Mouse (Mus musculus): Measurements from ENCODE around the gene Wdr18. TPM values are rescaled to one million over a fixed set of nuclear protein-coding genes. Genes with fewer than 3 reads are reported as not detected.

The Wdr18 gene
- total RNA-seq, 2 experiments from 2014 or later = 21.0 to 22.9 TPM

DNA sequence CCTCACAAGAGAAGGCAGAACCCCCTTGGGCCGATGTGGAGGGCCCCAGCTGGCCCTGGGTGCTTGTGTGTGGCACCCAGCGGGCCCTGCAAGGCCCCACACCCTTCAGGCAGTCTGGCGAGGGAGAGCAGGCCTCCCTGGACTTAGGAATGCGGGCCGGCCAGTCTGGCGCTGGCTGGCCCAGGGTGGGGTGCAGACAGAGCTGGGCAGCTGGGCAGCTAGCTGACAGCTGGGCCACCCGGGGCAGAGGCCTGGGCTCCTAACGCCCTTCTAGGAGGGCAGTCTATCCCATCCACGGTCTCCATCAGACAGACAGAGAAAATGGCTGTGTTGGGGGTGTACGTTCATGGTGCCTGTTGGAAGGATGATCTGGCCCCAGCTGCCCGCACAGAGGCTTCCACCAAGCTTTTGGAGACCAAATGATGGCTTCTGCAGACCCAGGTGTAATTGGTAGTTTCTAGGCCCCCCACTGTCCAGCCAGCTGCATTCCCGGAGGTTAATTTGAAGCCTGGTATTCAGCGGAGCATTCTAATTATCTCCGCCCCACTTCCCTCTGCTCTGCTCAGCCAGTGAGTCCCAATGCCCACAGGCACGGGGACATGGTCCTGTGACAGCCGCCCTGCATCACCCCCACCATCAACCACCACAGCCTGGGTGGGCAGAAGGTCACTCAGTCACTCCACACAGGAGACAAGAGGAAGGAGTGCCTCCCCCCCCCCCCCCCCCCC is 14.3 kb upstream of the Wdr18 start:
- DNase-seq (ENCODE audit: low spot score) = no peak

DNA sequence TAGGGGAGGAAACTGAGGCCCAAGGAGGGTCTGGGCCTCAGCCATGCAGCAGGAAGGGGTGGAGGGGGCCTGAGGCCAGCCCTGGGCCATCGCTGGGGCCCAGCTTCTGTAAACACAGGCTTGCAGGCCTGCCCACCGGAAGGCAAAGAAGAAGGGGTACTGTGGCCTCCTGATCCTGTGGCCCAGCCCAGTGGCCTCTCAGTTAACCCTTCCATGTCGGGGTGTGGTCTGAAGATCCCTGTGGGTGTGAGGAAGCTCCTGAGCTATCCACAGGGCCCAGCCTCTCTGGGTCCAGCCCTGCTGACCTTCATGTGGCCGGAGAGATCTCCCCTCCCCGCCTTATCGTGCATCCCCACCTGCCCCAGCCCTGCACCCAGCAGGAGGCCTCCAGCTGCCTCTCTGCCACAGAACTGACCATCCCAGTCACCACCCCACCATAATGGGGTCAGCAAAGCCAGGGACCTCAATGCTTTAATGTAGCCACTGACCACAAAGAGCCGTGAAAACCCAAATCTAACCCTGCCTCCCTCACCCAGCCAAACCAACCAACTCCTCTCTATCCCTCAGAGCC is 13.1 kb upstream of the Wdr18 start:
- no peak for DNase-seq (ENCODE audit: low spot score)

DNA sequence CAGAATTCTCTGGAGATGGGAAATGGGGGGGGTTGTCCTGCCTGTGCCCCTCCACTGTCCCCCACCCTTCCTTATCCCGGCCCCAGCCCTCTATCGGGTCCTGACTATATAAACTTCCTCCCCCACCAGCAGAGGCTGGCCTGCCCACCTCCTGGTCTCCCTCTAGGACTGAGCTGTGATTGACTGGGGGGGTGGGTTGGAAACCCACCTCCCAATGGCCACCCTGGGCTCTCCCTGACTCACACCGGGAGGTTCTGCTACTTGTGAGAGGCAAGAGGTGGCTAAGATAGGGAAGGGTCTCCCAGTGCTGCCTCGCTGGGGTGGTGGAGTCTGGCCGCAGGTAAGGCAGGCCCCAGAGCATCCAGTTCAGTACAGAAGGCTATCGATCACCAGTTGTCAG is 12.4 kb upstream of the Wdr18 start:
- no peak for DNase-seq (ENCODE audit: low spot score)

DNA sequence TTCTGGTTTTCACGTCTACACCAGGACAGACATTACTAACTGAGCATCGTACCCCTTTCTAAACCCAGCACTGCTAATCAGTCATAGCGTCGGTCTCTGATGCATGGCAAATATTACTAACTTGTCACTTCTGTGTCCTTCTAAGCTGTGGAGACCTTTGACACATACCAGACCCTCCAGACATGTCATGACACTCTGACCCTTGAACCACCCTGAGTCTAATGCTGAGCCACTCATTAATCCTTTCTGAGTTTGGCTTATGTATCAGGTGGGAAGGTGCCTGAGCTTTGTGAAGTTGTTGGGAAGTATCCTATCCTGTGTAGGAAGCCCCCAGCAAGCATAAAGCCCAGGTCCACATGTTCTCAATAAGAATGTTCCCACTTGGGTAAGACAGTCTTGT is 10.1 kb upstream of the Wdr18 start:
- DNase-seq (ENCODE audit: low spot score) = no peak

DNA sequence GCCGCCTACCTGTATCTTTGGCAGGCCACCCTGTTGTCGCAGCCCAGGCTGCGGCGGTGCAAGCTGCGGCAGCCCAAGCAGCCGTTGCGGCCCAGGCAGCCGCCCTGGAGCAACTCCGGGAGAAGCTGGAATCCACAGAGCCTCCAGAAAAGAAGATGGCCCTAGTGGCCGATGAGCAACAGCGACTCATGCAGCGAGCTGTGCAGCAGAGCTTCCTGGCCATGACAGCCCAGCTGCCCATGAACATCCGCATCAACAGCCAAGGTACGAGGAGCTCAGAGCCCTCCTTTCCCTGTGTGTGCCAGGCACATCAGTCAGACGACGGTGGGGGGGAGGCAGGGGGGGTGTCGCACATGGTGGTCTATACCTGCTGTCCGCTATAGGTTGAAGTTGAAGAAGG is 9.3 kb upstream of the Wdr18 start:
- no peak for DNase-seq (ENCODE audit: low spot score)

DNA sequence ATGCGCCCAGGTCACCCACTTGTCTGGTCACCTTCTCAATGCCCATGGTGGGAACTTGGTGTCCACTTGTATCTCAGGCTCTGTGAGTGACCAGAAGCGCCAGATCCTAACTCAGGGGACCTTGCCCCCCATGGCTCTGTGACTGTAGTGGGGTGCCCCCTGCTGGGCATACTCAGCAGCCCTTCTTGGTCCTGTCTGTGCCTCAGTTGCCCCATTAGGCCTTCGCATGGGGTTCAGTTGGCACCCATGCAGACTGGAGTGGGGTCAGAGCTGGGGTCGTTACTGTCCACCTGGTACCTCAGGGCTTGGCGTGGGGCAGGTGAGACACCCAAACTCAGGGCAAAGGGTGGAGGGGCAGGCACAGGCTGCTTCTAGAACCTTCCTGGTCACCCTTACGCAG is 6.0 kb upstream of the Wdr18 start:
- DNase-seq (ENCODE audit: low spot score) = no peak

DNA sequence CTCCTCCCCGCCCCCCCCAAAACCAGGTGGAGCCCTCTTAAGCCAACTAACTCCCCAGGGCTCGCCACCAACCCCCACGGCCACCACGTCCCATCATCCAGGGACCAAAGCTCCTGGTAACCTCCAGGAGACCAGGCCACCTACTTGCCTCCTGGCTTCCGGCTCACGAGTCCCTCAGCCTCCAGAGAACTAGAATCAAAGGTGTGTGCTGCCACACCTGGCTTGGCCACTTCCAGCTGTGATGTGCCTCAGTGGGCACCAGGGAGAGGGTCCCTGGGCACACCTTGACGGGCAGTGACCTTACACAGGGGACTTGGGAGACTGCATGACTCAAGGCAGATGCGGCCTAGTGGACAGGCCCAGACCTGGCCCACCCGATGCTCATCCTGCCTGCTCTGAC is 4.3 kb upstream of the Wdr18 start:
- no peak for DNase-seq (ENCODE audit: low spot score)

DNA sequence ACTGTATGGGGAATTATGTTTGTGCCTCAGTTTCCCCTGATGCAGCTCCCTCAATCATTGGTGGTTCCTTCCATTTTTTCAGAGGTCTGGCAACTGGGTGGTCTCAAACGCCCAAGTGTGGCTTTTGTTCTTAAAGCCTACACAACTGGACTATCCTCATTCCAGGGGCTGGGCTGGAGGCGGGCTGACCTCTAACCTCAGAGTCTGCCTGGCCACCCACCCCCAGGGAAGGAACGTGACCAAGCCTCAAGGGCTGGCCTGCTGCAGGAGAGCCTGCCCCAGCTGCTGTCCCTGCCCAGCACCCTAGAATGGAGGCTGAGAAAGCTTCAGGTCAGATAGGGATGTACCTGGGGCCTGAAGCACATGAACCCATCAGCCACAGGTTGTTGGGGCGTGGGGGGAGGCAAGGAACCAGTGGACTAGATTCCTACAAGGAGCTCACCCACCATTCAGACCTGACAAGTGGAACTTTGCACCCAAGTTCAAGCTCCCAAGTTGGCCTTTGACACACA is 3.3 kb upstream of the Wdr18 start:
- no peak for DNase-seq (ENCODE audit: low spot score)

DNA sequence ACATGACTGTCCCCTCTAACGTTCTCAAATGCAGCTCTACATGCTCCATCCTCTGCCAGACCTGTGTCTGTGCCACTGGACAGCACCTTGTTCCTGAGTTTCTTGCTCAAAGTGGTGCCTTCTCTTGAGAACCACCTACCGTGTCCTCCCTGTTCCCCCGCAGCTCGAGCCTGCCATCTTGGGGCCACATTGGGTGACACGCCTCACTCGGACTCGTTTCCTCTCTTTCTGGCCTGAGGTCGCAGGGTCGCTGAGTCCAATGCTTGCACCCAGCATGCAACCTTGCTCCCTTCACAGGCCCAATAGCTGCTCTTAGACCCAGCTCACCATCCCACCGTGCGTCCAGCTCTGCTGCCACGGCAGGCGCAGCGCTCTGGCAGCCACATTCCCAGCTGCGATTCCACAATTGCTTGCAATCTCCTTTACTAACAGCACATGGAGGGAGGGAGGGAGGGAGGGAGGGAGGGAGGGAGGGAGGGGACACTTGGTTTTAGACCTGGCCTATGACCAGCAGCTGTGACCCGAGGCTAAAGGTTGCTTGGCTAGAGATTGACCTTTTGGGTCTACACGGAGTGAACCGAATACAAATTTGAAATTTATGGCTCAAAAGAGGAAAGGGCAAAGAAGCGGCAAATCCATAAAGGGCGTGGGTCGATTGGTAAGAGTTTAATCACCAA is 1.7 kb upstream of the Wdr18 start:
- DNase-seq (ENCODE audit: low spot score) = peak; percentile 88

DNA sequence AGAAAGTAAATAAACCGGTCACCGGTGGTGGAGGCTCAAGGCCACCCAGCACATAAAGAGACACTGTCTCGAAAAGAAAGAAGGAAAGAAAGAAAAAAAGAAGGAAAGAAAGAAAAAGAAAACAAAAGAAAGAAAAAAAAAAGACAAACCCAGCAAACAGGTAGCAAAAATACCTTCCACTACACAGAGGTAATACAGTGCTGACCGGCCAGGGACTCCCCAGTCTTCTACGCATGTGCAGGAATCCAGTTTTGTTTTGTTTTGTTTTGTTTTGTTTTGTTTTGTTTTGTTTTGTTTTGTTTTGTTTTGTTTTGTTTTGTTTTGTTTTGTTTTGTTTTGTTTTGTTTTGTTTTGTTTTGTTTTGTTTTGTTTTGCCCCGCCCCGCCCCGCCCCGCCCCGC is 540 bp upstream of the Wdr18 start:
- DNase-seq (ENCODE audit: low spot score) = peak; percentile 58

DNA sequence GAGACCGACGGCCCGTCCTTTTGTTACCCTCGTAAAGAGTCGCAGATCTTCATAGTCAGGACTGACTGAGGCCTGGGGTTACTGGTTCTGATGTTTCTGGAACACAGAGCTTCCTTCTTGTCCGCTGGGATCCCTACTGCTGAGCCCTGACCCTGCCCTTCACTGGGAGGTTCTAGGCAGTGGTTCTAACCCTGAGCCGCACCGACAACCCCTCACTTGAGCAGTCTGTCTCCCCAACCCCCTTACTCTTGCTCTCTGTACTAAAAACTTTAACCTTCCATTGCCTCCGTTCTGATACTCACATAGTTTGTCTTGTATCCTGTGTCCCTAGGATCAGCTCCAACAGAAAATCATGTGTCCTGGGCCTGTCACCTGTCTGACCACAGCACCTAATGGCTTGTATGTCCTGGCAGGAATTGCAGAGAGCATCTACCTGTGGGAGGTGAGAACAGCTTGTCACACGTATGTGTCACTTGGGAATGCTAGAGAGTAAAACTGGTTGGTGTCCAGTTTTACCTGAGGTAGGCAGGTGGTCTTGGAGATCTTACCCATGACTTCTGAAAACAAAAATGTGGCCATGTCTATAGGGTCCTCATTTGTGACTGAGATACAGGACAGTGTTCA is 831 bp downstream of the Wdr18 start:
- no peak for DNase-seq (ENCODE audit: low spot score)

DNA sequence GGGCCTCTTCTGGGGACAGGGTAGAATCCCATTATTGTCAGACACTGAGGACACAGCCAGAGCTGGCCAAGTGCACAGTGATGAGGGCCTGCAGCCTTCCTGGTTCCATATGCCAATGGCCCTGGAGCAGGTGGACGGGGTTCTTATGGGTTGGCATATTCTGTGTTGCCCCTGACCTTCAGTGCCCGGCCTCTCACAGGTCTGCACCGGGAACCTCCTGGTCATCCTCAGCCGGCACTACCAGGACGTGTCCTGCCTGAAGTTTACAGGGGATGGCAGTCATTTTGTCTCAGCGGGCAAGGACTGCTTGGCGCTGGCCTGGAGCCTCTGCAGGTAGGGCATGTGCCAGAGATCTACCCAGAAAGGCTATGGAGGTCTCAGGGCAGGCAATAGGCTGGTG is 4.8 kb downstream of the Wdr18 start:
- no peak for DNase-seq (ENCODE audit: low spot score)

DNA sequence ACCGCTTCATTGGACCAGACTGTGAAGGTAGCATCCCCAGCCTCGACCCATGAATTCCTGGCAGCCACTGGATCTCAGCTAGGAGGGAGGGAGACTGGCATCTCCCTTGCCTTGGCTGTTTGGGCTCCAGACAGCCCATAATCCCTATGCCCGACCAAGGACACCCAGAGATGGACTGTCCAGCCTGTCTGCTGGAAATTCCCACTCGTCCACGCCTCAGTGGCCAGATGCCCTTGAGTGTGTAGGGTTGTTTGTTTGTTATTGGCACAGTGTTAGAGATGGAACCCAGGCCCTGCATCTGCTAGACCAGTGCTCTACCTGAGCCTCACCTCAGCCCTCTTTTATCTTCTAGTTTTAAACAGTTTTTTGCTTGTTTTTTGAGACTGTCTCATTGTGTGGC is 5.4 kb downstream of the Wdr18 start:
- no peak for DNase-seq (ENCODE audit: low spot score)

DNA sequence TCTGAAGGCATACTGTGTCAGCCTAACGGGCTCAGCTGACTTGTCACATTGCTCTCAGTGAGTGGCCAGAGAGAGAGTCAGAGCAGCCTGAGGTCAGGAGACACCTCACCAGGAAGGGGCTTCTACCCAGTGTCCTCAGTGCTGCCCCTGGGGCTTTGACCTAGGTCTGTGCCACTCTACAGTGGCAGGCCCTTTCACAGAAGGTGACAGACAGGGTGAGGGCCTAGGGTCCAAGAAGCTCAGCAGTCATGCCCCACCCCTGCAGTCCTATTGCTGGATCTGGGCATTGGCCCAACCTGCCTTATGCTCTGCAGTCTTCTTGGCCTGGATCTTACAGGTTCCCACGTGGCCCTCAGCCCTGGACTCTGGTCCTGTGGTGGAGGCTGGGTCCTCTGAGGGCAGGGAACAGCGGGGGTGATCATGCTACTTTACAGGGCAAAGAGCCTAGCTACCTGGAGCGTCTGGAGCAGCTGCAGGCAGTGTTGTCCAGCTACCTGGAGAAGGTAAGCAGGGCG is 7.0 kb downstream of the Wdr18 start:
- no peak for DNase-seq (ENCODE audit: low spot score)

DNA sequence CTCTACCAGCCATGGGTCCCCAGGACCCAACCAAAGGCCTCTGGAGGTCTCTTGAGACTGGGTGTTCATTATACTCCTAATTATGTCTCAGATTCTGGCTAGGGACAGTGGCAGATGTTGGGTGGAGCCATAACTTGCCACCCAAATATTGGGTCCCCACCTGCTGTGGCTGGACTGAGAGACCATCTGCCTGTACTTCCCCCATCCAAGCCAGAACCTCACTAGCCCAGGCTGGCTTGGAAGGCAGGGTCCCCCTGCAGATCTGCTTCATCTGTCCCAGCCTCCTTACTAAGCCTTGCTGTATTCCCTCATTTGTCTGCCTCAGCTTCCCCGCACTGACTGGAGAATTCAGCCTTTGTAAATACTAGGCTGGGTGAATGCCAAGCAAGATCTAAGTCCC is 8.2 kb downstream of the Wdr18 start:
- DNase-seq (ENCODE audit: low spot score) = no peak

DNA sequence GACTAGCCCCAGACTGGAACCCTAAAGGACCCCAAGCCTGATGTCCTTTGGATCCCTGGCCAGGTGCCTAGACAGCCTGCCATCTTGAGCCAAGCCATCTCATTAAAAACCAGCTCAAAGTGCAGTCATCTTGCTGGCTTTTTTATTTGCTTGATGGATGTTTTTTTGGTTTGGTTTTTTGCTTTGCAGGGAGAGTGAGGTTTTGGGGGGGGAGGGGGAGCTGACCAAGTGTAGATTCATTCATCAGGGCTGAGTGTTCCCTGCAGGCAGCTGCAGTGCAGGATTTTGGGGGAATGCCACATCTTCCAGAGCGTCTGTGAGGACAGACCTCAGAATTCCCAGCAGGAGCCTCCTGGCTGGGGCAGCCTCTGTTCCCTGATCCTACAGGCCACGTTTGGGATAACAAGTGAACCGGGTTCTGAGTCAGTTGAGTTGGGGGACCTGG is 9.2 kb downstream of the Wdr18 start:
- no peak for DNase-seq (ENCODE audit: low spot score)

DNA sequence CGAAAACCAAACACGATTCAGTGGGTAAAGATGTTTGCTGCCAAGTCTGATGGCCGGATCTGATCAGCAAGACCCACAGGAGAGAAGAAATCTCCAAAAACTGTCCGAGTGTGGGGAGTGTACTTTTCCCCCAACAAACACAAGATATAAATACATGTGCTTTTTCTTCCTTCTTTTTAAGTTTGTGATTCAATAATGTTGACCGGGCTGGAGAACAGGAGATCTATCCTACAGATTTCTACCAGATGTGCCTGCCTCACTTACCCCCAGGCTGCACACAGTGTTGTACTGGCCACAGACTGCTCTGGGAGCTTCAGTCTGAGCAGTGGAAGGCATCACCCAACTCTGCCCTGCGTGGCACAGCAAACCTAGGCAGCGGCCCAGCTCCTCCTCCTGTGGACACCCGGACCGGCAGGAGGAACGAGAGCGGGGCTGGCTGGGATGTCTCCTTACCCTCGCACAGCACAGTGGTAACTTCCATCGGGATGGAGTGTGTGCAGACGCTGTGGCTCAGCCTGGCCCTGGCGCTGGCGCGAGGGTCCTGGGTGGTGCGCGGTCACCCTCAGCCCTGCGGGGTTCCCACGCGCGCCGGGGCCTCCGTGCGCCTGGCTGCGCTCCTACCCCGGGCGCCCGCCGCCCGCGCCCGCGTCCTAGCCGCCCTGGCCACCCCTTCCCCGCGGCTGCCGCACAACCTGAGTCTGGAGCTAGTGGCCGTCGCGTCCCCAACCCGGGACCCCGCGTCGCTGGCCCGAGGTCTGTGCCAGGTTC is 10.6 kb downstream of the Wdr18 start, which contains the start of gene Grin3b:
TSS of gene Grin3b (plus strand) at position 301 of the 768 bp plus-strand sequence.
- DNase-seq (ENCODE audit: low spot score) = no peak

DNA sequence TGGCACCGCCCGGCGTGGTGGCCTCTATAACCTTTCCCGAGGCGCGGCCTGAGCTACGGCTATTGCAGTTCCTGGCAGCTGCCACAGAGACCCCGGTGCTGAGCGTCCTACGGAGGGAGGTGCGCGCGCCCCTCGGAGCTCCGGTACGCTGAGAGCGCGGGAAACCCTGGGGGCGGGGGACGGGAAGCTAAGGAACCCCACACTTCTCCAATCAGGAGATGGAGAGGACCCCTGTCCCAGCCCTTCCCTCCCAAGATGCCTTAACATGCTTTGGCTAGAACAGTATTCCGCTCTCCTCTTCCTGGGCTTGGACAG is 11.2 kb downstream of the Wdr18 start:
- DNase-seq (ENCODE audit: low spot score) = no peak

DNA sequence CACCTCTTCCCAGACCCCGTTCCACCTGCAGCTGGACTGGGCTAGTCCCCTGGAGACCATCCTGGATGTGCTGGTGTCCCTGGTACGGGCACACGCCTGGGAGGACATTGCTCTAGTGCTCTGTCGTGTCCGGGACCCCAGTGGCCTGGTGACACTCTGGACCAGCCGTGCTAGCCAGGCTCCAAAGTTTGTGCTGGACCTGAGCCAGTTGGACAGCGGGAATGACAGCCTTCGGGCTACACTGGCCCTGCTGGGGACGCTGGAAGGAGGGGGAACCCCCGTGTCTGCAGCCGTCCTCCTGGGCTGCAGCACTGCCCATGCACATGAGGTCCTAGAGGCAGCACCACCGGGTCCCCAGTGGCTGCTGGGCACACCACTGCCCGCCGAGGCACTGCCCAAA is 12.9 kb downstream of the Wdr18 start:
- no peak for DNase-seq (ENCODE audit: low spot score)

DNA sequence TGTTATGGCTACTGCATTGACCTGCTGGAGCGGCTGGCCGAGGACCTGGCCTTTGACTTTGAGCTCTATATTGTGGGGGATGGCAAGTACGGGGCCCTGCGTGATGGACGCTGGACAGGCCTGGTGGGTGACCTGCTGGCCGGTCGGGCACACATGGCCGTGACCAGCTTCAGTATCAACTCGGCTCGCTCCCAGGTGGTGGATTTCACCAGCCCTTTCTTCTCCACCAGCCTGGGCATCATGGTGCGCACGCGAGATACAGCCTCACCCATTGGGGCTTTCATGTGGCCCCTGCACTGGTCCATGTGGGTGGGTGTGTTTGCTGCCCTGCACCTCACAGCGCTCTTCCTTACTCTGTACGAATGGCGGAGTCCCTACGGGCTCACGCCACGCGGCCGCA is 14.1 kb downstream of the Wdr18 start:
- DNase-seq (ENCODE audit: low spot score) = no peak

DNA sequence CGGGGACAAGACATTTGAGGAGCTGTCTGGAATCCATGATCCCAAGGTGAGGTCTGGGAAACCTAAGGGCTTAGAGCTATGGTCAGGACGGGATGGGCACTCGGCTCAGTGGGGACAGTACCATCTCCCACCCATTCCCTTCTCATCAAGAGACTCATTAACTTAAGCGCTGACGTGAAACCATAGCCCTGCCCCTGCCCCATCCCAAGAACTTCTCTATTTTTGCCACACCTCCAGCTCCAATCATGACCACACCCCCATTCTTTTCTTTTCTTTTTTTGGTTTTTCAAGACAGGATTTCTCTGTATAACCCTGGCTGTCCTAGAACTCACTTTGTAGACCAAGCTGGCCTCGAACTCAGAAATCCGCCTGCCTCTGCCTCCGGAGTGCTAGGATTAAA is 14.7 kb downstream of the Wdr18 start:
- no peak for DNase-seq (ENCODE audit: low spot score)

Data from gastrocnemius, adult 18-20 months (tissue).